Mouse (Mus musculus): ENCODE measurements at regions not wholly inside any gene's neighbourhood (a gene's known extent, or its start where the extent isn't known, plus 50 kb on each side); places are given as distances from the start of the nearest gene placed in this dataset.
"Not testable (repeated sequence)": the region's sequence is repeated elsewhere in the genome, so short reads cannot be mapped to it uniquely, and the experiment has no call there.

- no peak for DNase-seq (ENCODE audit: low spot score)
Observed at GRCm38 (mm10) chr12:11037951-11038350, 112.9 kb downstream of the Kcns3 start.

- no peak for DNase-seq (ENCODE audit: low spot score)
Observed at GRCm38 (mm10) chr12:11020571-11021545, 130.0 kb downstream of the Kcns3 start.

GRCm38 (mm10) chr12:11011159-11011558, 139.7 kb downstream of the Kcns3 start:
- DNase-seq (ENCODE audit: low spot score): no peak

- no peak for DNase-seq (ENCODE audit: low spot score)
Observed at GRCm38 (mm10) chr12:10984295-10984694, 166.6 kb downstream of the Kcns3 start.

GRCm38 (mm10) chr12:10949184-10949583, 201.7 kb downstream of the Kcns3 start:
- DNase-seq (ENCODE audit: low spot score): no peak

GRCm38 (mm10) chr12:10941064-10941463, 209.8 kb downstream of the Kcns3 start:
- no peak for DNase-seq (ENCODE audit: low spot score)

GRCm38 (mm10) chr12:10900054-10900453, 250.8 kb downstream of the Kcns3 start:
- not testable (repeated sequence) for DNase-seq (ENCODE audit: low spot score)

GRCm38 (mm10) chr12:10878791-10879190, 272.1 kb downstream of the Kcns3 start:
- no peak for DNase-seq (ENCODE audit: low spot score)

GRCm38 (mm10) chr12:10874589-10875554, 276.0 kb downstream of the Kcns3 start:
- DNase-seq (ENCODE audit: low spot score): peak; percentile 24

GRCm38 (mm10) chr12:10873716-10874401, 277.0 kb downstream of the Kcns3 start:
- no peak for DNase-seq (ENCODE audit: low spot score)

GRCm38 (mm10) chr12:10867674-10868635, 282.9 kb downstream of the Kcns3 start:
- DNase-seq (ENCODE audit: low spot score): no peak

- no peak for DNase-seq (ENCODE audit: low spot score)
Observed at GRCm38 (mm10) chr12:10866907-10867538, 283.8 kb downstream of the Kcns3 start.

GRCm38 (mm10) chr12:10865294-10865693, 285.6 kb downstream of the Kcns3 start:
- DNase-seq (ENCODE audit: low spot score): peak; percentile 3

GRCm38 (mm10) chr12:10820335-10820734, 330.5 kb downstream of the Kcns3 start:
- no peak for DNase-seq (ENCODE audit: low spot score)

- no peak for DNase-seq (ENCODE audit: low spot score)
Observed at GRCm38 (mm10) chr12:10818083-10818482, 332.8 kb downstream of the Kcns3 start.

- no peak for DNase-seq (ENCODE audit: low spot score)
Observed at GRCm38 (mm10) chr12:10817516-10817915, 333.3 kb downstream of the Kcns3 start.

- no peak for DNase-seq (ENCODE audit: low spot score)
Observed at GRCm38 (mm10) chr12:10810597-10810996, 340.3 kb downstream of the Kcns3 start.

- DNase-seq (ENCODE audit: low spot score): no peak
Observed at GRCm38 (mm10) chr12:10804491-10804890, 346.4 kb downstream of the Kcns3 start.

Measured in embryo, embryonic 10.5 days (tissue).